Mouse (Mus musculus) thymus, postnatal 10 days (tissue): Measurements from ENCODE around the gene Zfp61.

Source experiments
- DNase-seq, 2 experiments: peaks; one replicate each; pipeline ENCODE4 v3.0.0; 2021; ENCODE audit warnings: low spot score in 2 of 2

Zfp61 gene

GRCm38 (mm10) chr7:24260000-24260312, 41.1 kb downstream of the Zfp61 start:
- DNase-seq, result no peak

- no peak for DNase-seq
These were observed 41.6 kb downstream of the Zfp61 start for GRCm38 (mm10) chr7:24259306-24259999.

GRCm38 (mm10) chr7:24254633-24255474, 46.2 kb downstream of the Zfp61 start, which contains the start of gene Zfp108:
TSS of gene Zfp108 (plus strand) at chr7:24254794.
- DNase-seq, result peak; percentile 31 to 43

- no peak for DNase-seq
These were observed 47.0 kb downstream of the Zfp61 start for GRCm38 (mm10) chr7:24253779-24254615.
